Mouse (Mus musculus): ENCODE measurements around the gene Tstd1.

Tstd1 gene

GRCm38 (mm10) chr1:171454926-171455325 lies 36.3 kb downstream of the Tstd1 start:
- DNase-seq (ENCODE audit: low read depth, low spot score), result peak; percentile 12

GRCm38 (mm10) chr1:171457568-171457967 lies 38.9 kb downstream of the Tstd1 start:
- no peak for DNase-seq (ENCODE audit: low read depth, low spot score)

- no peak for DNase-seq (ENCODE audit: low read depth, low spot score)
These were observed 41.1 kb downstream of the Tstd1 start for GRCm38 (mm10) chr1:171459791-171460190.

GRCm38 (mm10) chr1:171460551-171461503 lies 42.2 kb downstream of the Tstd1 start:
- DNase-seq (ENCODE audit: low read depth, low spot score), result no peak

- no peak for DNase-seq (ENCODE audit: low read depth, low spot score)
These were observed 44.5 kb downstream of the Tstd1 start for GRCm38 (mm10) chr1:171463133-171463532.

- DNase-seq (ENCODE audit: low read depth, low spot score), result no peak
These were observed 47.2 kb downstream of the Tstd1 start for GRCm38 (mm10) chr1:171465749-171466412.

GRCm38 (mm10) chr1:171466565-171466964 lies 47.9 kb downstream of the Tstd1 start:
- DNase-seq (ENCODE audit: low read depth, low spot score), result no peak

- DNase-seq (ENCODE audit: low read depth, low spot score), result no peak
These were observed 51.0 kb downstream of the Tstd1 start for GRCm38 (mm10) chr1:171469678-171470077.

Measured in CD4-positive, CD25-positive, alpha-beta regulatory T cell, adult 2 months (primary cell).